Mouse (Mus musculus): Measurements from ENCODE around the gene Mcmbp.
"Not testable (repeated sequence)": the region's sequence is repeated elsewhere in the genome, so short reads cannot be mapped to it uniquely, and the experiment has no call there.

DNA sequence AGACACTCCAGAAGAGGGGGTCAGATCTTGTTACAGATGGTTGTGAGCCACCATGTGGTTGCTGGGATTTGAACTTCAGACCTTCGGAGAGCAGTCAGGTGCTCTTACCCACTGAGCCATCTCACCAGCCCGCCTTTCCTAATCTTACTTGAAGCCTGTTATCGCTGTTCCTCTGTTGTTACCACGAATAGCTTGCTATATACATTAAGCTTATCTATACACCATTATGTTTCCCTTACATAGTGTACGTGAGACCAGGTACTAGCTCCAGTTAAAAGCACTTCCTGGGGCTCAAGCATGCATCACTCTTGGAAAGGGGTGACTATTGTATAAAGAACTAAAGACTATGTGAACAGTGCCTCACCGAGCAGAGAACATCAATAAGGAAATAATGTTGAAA is 40.3 kb downstream of the Mcmbp start:
- TF ChIP-seq POLR2A, CTCF (IDR thresholded peaks at IDR 0.05; ENCODE audit: extremely low read depth, insufficient read depth, low read length): not testable (repeated sequence)
